Mouse (Mus musculus): Measurements from ENCODE around the gene Ccr7. TPM values are rescaled to one million over a fixed set of nuclear protein-coding genes. Genes with fewer than 3 reads are reported as not detected.

The Ccr7 gene
- polyA plus RNA-seq, 1 experiment from 2014 or later: 0.36 TPM

DNA sequence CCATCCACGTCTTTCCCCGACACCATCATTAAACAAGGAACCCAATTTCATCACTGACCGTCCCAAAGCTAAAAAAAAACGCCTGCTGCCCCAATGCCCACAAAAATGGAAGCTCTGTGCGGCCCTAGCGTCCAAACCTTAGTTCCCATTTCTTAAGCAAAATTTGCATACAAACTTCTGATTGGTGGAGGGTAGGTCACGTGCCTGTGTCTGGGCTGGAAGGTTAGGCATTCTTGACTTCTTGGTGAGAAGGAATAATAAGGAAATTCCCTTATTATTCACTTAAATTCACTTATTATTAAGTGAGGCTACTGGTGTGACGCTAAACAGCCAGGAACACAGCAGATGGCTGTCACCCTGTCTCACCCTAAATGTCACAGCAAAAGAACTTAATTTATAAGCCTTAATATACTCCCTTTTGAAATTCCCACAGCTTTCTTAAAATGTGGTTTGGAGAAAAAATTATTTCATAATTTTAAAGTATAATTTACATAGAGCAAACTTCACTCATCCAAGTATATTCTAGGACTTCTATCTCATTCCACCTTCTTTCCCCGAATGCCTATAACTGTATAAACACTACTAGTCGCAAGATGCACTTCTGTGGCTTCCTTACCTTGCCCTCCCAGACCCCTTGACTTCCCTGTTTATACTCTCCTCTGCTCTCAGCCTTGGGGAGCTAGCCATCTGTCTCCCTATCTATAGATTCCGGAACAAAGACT, 10.3 kb upstream of the Ccr7 start:
- Histone ChIP-seq H3K9ac (ENCODE audit: low read depth, low read length) (no peak overlapping the region), H3K4me1 (ENCODE audit: control insufficient read depth, insufficient read depth, low read length) (no peaks in the 10 kb centered on the region)

DNA sequence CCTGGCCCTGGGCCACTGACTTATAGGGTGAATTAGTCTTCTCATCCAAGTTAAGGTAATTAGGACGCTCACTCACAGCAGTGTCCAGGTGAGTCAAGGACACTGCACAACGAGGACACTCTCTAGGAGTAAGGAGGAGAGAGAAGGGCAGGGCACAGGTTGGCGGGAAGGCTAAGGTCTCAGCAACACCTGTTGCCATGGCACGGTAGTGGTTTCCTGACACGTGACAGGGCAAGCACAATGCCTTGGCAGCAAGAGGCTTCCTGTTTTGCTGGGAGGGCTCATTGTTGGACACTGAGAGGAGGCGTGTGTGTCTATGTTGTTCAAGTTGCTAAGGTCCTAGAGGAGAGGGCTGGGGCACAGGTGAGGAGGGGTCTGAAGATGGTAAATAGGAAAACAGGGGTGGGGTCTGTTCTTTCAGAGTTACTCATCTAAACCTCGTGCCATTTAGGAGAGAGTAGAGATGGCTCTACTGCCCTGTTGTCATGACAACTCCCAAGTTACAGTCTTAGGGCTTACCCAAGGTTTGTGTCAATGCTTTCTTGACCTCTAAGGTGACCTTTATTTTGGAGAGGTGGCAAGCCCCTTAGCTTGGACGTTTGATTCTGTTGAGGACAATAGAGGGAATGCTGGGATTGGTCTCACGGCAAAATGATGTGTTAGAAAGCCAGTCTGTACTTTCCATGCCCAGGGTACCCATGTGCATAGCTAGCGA, 8.3 kb upstream of the Ccr7 start:
- ATAC-seq (replicated peaks; ENCODE audit: insufficient number of reproducible peaks, low FRiP score, low TSS enrichment): no peak

More for the DNA sequence above, 10.3 kb upstream of the Ccr7 start:
- Histone ChIP-seq H3K36me3 (ENCODE audit: control insufficient read depth, insufficient read depth, low read length) (no peaks in the 10 kb centered on the region), H3K9me3 (replicated peaks; ENCODE audit: control insufficient read depth, low read length) (no peaks in the 10 kb centered on the region), H3K27me3 (ENCODE audit: control insufficient read depth, insufficient read depth, low read length) (no peaks in the 10 kb centered on the region), H3K4me3 (ENCODE audit: low read depth, low read length) (no peak overlapping the region), H3K27ac (ENCODE audit: low read depth, low read length) (no peak overlapping the region), H3K4me2 (no peak overlapping the region)
- whole genome bisulfite sequencing (ENCODE audit: insufficient replicate concordance): 65% methylated on average over 11 of the region's 11 CpGs
- ATAC-seq (replicated peaks; ENCODE audit: insufficient number of reproducible peaks, low FRiP score, low TSS enrichment): no peak

DNA sequence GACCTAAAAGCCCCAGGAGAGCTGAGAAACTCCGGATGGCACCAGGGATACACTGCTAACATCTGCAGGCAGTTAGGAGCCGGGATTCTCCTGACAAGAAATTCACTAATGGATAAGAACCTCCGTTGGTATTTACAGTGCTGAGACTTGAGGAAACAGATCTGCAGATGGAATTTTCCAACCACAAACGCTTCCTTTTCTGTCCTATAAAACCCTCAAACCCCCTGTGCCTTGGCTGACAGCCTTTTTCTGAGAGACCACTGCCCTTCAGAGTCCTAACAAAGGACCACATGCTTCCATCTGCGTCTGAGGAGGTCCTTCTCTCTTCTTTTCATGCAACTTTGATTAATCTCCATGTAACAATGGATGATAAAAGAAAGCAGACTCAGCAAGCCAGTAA, 6.8 kb upstream of the Ccr7 start:
- Histone ChIP-seq H3K27me3 (ENCODE audit: control insufficient read depth, insufficient read depth, low read length) (no peaks in the 10 kb centered on the region), H3K9ac (ENCODE audit: low read depth, low read length) (no peak overlapping the region), H3K9me3 (replicated peaks; ENCODE audit: control insufficient read depth, low read length) (no peaks in the 10 kb centered on the region), H3K27ac (ENCODE audit: low read depth, low read length) (no peak overlapping the region), H3K4me2 (no peak overlapping the region), H3K4me3 (ENCODE audit: low read depth, low read length) (no peak overlapping the region), H3K36me3 (ENCODE audit: control insufficient read depth, insufficient read depth, low read length) (no peaks in the 10 kb centered on the region), H3K4me1 (ENCODE audit: control insufficient read depth, insufficient read depth, low read length) (no peaks in the 10 kb centered on the region)
- 36% methylated on average over 5 of the region's 5 CpGs for WGBS (ENCODE audit: insufficient replicate concordance)
- no peak for ATAC-seq (replicated peaks; ENCODE audit: insufficient number of reproducible peaks, low FRiP score, low TSS enrichment)

More for the DNA sequence above, 8.3 kb upstream of the Ccr7 start:
- Histone ChIP-seq H3K27ac (ENCODE audit: low read depth, low read length) (no peak overlapping the region), H3K9ac (ENCODE audit: low read depth, low read length) (no peak overlapping the region), H3K4me2 (no peak overlapping the region), H3K4me1 (ENCODE audit: control insufficient read depth, insufficient read depth, low read length) (no peaks in the 10 kb centered on the region), H3K36me3 (ENCODE audit: control insufficient read depth, insufficient read depth, low read length) (no peaks in the 10 kb centered on the region), H3K27me3 (ENCODE audit: control insufficient read depth, insufficient read depth, low read length) (no peaks in the 10 kb centered on the region), H3K9me3 (replicated peaks; ENCODE audit: control insufficient read depth, low read length) (no peaks in the 10 kb centered on the region), H3K4me3 (ENCODE audit: low read depth, low read length) (no peak overlapping the region)
- 73% methylated on average over 10 of the region's 10 CpGs for WGBS (ENCODE audit: insufficient replicate concordance)

DNA sequence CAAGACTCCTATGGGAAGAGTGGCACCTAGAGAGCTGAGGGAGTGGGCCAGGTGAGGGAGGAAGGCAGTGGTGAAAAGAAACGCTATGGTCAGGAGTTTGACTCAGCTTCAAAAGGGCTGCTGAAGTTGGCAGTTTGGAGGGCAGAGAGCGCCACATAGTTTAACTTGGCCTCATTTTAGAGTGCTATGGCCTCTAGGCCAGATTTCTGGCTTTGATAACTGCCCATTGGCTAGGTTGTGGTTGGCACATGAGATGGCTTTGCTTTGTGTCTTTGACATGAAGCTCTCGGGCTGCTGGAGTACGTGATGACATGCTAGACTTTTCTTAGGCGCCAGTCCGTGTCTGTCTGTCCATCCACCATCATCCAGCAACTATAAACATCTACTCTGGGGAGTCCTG, 5.4 kb upstream of the Ccr7 start:
- no peaks in the 10 kb centered on the region for H3K27me3 ChIP-seq (ENCODE audit: control insufficient read depth, insufficient read depth, low read length)
- H3K9me3 ChIP-seq (replicated peaks; ENCODE audit: control insufficient read depth, low read length): no peaks in the 10 kb centered on the region
- H3K4me2 ChIP-seq: no peak overlapping the region
- H3K4me1 ChIP-seq (ENCODE audit: control insufficient read depth, insufficient read depth, low read length): no peaks in the 10 kb centered on the region
- no peaks in the 10 kb centered on the region for H3K36me3 ChIP-seq (ENCODE audit: control insufficient read depth, insufficient read depth, low read length)
- H3K9ac ChIP-seq (ENCODE audit: low read depth, low read length): no peak overlapping the region
- H3K27ac ChIP-seq (ENCODE audit: low read depth, low read length): no peak overlapping the region
- ATAC-seq (replicated peaks; ENCODE audit: insufficient number of reproducible peaks, low FRiP score, low TSS enrichment): no peak
- H3K4me3 ChIP-seq (ENCODE audit: low read depth, low read length): no peak overlapping the region
- 79% methylated on average over 6 of the region's 6 CpGs for WGBS (ENCODE audit: insufficient replicate concordance)

- Histone ChIP-seq H3K4me2 (no peak overlapping the region), H3K27me3 (ENCODE audit: control insufficient read depth, insufficient read depth, low read length) (peaks cover 4% of the 10 kb centered on the region), H3K9ac (ENCODE audit: low read depth, low read length) (no peak overlapping the region), H3K4me3 (ENCODE audit: low read depth, low read length) (no peak overlapping the region), H3K9me3 (replicated peaks; ENCODE audit: control insufficient read depth, low read length) (no peaks in the 10 kb centered on the region), H3K36me3 (ENCODE audit: control insufficient read depth, insufficient read depth, low read length) (no peaks in the 10 kb centered on the region), H3K4me1 (ENCODE audit: control insufficient read depth, insufficient read depth, low read length) (peaks cover 7% of the 10 kb centered on the region), H3K27ac (ENCODE audit: low read depth, low read length) (no peak overlapping the region)
- 85% methylated on average over 9 of the region's 9 CpGs for WGBS (ENCODE audit: insufficient replicate concordance)
- no peak for ATAC-seq (replicated peaks; ENCODE audit: insufficient number of reproducible peaks, low FRiP score, low TSS enrichment)
Observed at GRCm38 (mm10) chr11:99155817-99156216, 940 bp upstream of the Ccr7 start.

GRCm38 (mm10) chr11:99153767-99154753, 817 bp downstream of the Ccr7 start:
- Histone ChIP-seq H3K36me3 (ENCODE audit: control insufficient read depth, insufficient read depth, low read length) (no peaks in the 10 kb centered on the region), H3K9me3 (replicated peaks; ENCODE audit: control insufficient read depth, low read length) (no peaks in the 10 kb centered on the region), H3K4me3 (ENCODE audit: low read depth, low read length) (no peak overlapping the region), H3K4me1 (ENCODE audit: control insufficient read depth, insufficient read depth, low read length) (peaks cover 17% of the 10 kb centered on the region), H3K27me3 (ENCODE audit: control insufficient read depth, insufficient read depth, low read length) (peaks cover 4% of the 10 kb centered on the region), H3K9ac (ENCODE audit: low read depth, low read length) (no peak overlapping the region), H3K27ac (ENCODE audit: low read depth, low read length) (no peak overlapping the region), H3K4me2 (no peak overlapping the region)
- 67% methylated on average over 7 of the region's 7 CpGs for WGBS (ENCODE audit: insufficient replicate concordance)
- ATAC-seq (replicated peaks; ENCODE audit: insufficient number of reproducible peaks, low FRiP score, low TSS enrichment): no peak

GRCm38 (mm10) chr11:99152323-99153144, 2.3 kb downstream of the Ccr7 start:
- no peak for ATAC-seq (replicated peaks; ENCODE audit: insufficient number of reproducible peaks, low FRiP score, low TSS enrichment)
- H3K4me1 ChIP-seq (ENCODE audit: control insufficient read depth, insufficient read depth, low read length): peaks cover 32% of the 10 kb centered on the region
- no peak overlapping the region for H3K9ac ChIP-seq (ENCODE audit: low read depth, low read length)
- no peaks in the 10 kb centered on the region for H3K9me3 ChIP-seq (replicated peaks; ENCODE audit: control insufficient read depth, low read length)
- peaks cover 4% of the 10 kb centered on the region for H3K27me3 ChIP-seq (ENCODE audit: control insufficient read depth, insufficient read depth, low read length)
- 78% methylated on average over 7 of the region's 7 CpGs for WGBS (ENCODE audit: insufficient replicate concordance)
- H3K27ac ChIP-seq (ENCODE audit: low read depth, low read length): no peak overlapping the region
- no peaks in the 10 kb centered on the region for H3K36me3 ChIP-seq (ENCODE audit: control insufficient read depth, insufficient read depth, low read length)
- H3K4me2 ChIP-seq: no peak overlapping the region
- H3K4me3 ChIP-seq (ENCODE audit: low read depth, low read length): no peak overlapping the region

Data from heart, embryonic 11.5 days (tissue).